Mouse (Mus musculus) lung, embryonic 14.5 days (tissue): Measurements from ENCODE around the gene 1700067K01Rik. TPM values are rescaled to one million over a fixed set of nuclear protein-coding genes. Genes with fewer than 3 reads are reported as not detected.
A peak's percentile ranks its signal among the peaks of the same experiment; 100 is the strongest.

Experiments used
- ATAC-seq: fragments of 200-750 bp; cut with Nextera tagmentation; 2 replicates; pipeline ENCODE4 v1.8.0; 2017; ENCODE audit warnings: mild to moderate bottlenecking, moderate TSS enrichment, moderate library complexity; ENCODE audit not compliant: insufficient read depth
- DNase-seq: peaks from one replicate; pipeline ENCODE4 v3.0.0-alpha.2; 2015
- H3K27ac ChIP-seq: fragments of 300-500 bp; sonication (generic); 2 replicates; pipeline ENCODE4 v1.5.1; 2014; ENCODE audit warnings: low read depth, mild to moderate bottlenecking, moderate library complexity
- H3K27me3 ChIP-seq: fragments of 300-500 bp; sonication (generic); 2 replicates; pipeline ENCODE4 v1.6.1; 2014; ENCODE audit warnings: low read length, control low read depth; ENCODE audit not compliant: insufficient read depth
- H3K36me3 ChIP-seq: fragments of 300-500 bp; sonication (generic); 2 replicates; pipeline ENCODE4 v1.6.1; 2014; ENCODE audit warnings: control low read depth; ENCODE audit not compliant: insufficient read depth
- H3K4me1 ChIP-seq: fragments of 300-500 bp; sonication (generic); 2 replicates; pipeline ENCODE4 v1.6.1; 2014; ENCODE audit warnings: antibody characterized with exemption, control low read depth; ENCODE audit not compliant: insufficient read depth
- H3K4me2 ChIP-seq: fragments of 300-500 bp; sonication (generic); 2 replicates; pipeline ENCODE4 v1.6.1; 2014; ENCODE audit warnings: mild to moderate bottlenecking
- H3K4me3 ChIP-seq: fragments of 300-500 bp; sonication (generic); 2 replicates; pipeline ENCODE4 v1.5.1; 2014; ENCODE audit warnings: low read depth, low read length
- H3K9ac ChIP-seq: fragments of 300-500 bp; sonication (generic); 2 replicates; pipeline ENCODE4 v1.6.1; 2014
- H3K9me3 ChIP-seq: fragments of 300-500 bp; sonication (generic); 2 replicates; pipeline ENCODE4 v1.6.1; 2016; ENCODE audit warnings: low read depth, low read length, control low read depth
- CTCF ChIP-seq: IDR thresholded peaks from 2 replicates; pipeline ENCODE4 v1.5.1; 2016; ENCODE audit warnings: antibody characterized with exemption, low read depth
- WGBS: fragments of 180-500 bp; shearing (Covaris S2); extraction: QIAGEN DNeasy Blood & Tissue Kit; methylation state at CpG from one replicate; pipeline ENCODE4 v1.1.7; 2014; 5-methylcytosine and 5-hydroxymethylcytosine counted together
- microRNA counts: library from miRNA; unstranded; fragments of <30 nt; microRNA quantifications from one replicate; lab custom pipeline; 2016
- microRNA-seq: library from miRNA; unstranded; fragments of <30 nt; microRNA quantifications from one replicate; pipeline ENCODE4, GENCODE M21; 2016; ENCODE audit warnings: borderline number of aligned reads
- polyA plus RNA-seq: library from polyadenylated mRNA; unstranded; fragments of >200 nt; fragmentation: Nextera tagmentation; extraction: Ambion mirVana; gene quantifications from 2 replicates; pipeline ENCODE4 v1.2.1, GENCODE M21; 2014

1700067K01Rik gene
- polyA plus RNA-seq, 1 experiment from 2014 or later = 1.5 TPM

GRCm38 (mm10) chr8:84048171-84048570, 46.9 kb downstream of the 1700067K01Rik start:
- H3K27me3 ChIP-seq = peaks cover 26% of the 10 kb centered on the region
- TF ChIP-seq CTCF = no peak
- no peaks in the 10 kb centered on the region for H3K36me3 ChIP-seq
- no peak for ATAC-seq
- no peak overlapping the region for H3K27ac ChIP-seq
- no peak overlapping the region for H3K4me2 ChIP-seq
- no peak overlapping the region for H3K9ac ChIP-seq
- 54% methylated on average over 5 of the region's 5 CpGs for WGBS
- H3K4me1 ChIP-seq = peaks cover 8% of the 10 kb centered on the region; the same call in 1 of the 2 replicates
- no peaks in the 10 kb centered on the region for H3K9me3 ChIP-seq
- no peak for DNase-seq
- H3K4me3 ChIP-seq = no peak overlapping the region

GRCm38 (mm10) chr8:84052746-84053145, 51.4 kb downstream of the 1700067K01Rik start:
- TF ChIP-seq CTCF = no peak
- ATAC-seq (peak; percentile 82), DNase-seq (peak; percentile 79)
- Histone ChIP-seq H3K27me3 (no peaks in the 10 kb centered on the region), H3K4me3 (no peak overlapping the region), H3K9me3 (no peaks in the 10 kb centered on the region), H3K27ac (no peak overlapping the region), H3K4me1 (peaks cover 8% of the 10 kb centered on the region; the same call in 1 of the 2 replicates), H3K9ac (no peak overlapping the region), H3K4me2 (no peak overlapping the region), H3K36me3 (no peaks in the 10 kb centered on the region)
- WGBS = 28% methylated on average over 3 of the region's 3 CpGs

- Histone ChIP-seq H3K36me3 (no peaks in the 10 kb centered on the region), H3K9me3 (no peaks in the 10 kb centered on the region), H3K9ac (no peak overlapping the region), H3K27me3 (no peaks in the 10 kb centered on the region), H3K4me1 (peaks cover 8% of the 10 kb centered on the region; the same call in 1 of the 2 replicates), H3K4me2 (no peak overlapping the region), H3K4me3 (no peak overlapping the region), H3K27ac (no peak overlapping the region)
- DNase-seq (no peak), ATAC-seq (no peak)
- TF ChIP-seq CTCF = peak; percentile 12; the same call in 1 of the 2 replicates
- 92% methylated on average over 5 of the region's 5 CpGs for WGBS
Measured at GRCm38 (mm10) chr8:84053229-84053628, 51.9 kb downstream of the 1700067K01Rik start.

MicroRNA genes within 50 kb of the gene (microRNA counts, 519-probe panel; counts per million panel counts)
- microRNA mmu-miR-1199 (lab: Ali Mortazavi, UCI) = 30.5 counts per million

Small RNA genes within 50 kb of the gene (microRNA-seq; reads per million reads assigned to microRNA genes)
- gene Mir1199 (0.71 reads per million), gene Mir8111 (3.1 reads per million, percentile 8 among the genes with 10 or more reads in this experiment)

Other genes with a start within 250 kb of the 1700067K01Rik start
- gene Adgrl1, start 101.4 kb upstream of the 1700067K01Rik start, polyA plus RNA-seq = 23.3 and 29.1 TPM in 2 replicates
- gene Gm10644, start 46.3 kb upstream of the 1700067K01Rik start, polyA plus RNA-seq = 0.50 and 0.64 TPM in 2 replicates
- gene Asf1b, start 46.0 kb upstream of the 1700067K01Rik start, polyA plus RNA-seq = 87.4 and 88.9 TPM in 2 replicates
- 121 and 136 TPM in 2 replicates for gene Prkaca, start 28.5 kb upstream of the 1700067K01Rik start, polyA plus RNA-seq
- 16.0 and 17.3 TPM in 2 replicates for gene Samd1, start 3.8 kb upstream of the 1700067K01Rik start, polyA plus RNA-seq
- 0.83 and 1.2 TPM in 2 replicates for gene 2210011C24Rik, start 10.7 kb downstream of the 1700067K01Rik start, polyA plus RNA-seq
- gene Palm3, start 20.0 kb downstream of the 1700067K01Rik start, polyA plus RNA-seq = 2.5 and 2.9 TPM in 2 replicates
- gene Il27ra, start 41.1 kb downstream of the 1700067K01Rik start, polyA plus RNA-seq = 1.1 TPM in 2 replicates
- not detected in 2 replicates for gene Rln3, start 43.5 kb downstream of the 1700067K01Rik start, polyA plus RNA-seq
- gene Gm10643, start 63.6 kb downstream of the 1700067K01Rik start, polyA plus RNA-seq = 1.4 and 1.7 TPM in 2 replicates
- gene Rfx1, start 65.3 kb downstream of the 1700067K01Rik start, polyA plus RNA-seq = 12.9 and 13.3 TPM in 2 replicates
- 9.5 and 10.8 TPM in 2 replicates for gene Dcaf15, start 103.3 kb downstream of the 1700067K01Rik start, polyA plus RNA-seq
- 0.22 and 0.34 TPM in 2 replicates for gene Podnl1, start 124.5 kb downstream of the 1700067K01Rik start, polyA plus RNA-seq
- gene Cc2d1a, start 146.4 kb downstream of the 1700067K01Rik start, polyA plus RNA-seq = 17.3 and 23.6 TPM in 2 replicates
- 0.66 and 0.99 TPM in 2 replicates for gene 4930432K21Rik, start 146.5 kb downstream of the 1700067K01Rik start, polyA plus RNA-seq
- 2.8 and 4.2 TPM in 2 replicates for gene Nanos3, start 183.7 kb downstream of the 1700067K01Rik start, polyA plus RNA-seq
- 13.9 and 14.4 TPM in 2 replicates for gene Zswim4, start 235.6 kb downstream of the 1700067K01Rik start, polyA plus RNA-seq
- 377 and 384 TPM in 2 replicates for gene D8Ertd738e, start 248.2 kb downstream of the 1700067K01Rik start, polyA plus RNA-seq